Mouse (Mus musculus): ENCODE results near the gene Nfil3. TPM values are rescaled to one million over a fixed set of nuclear protein-coding genes. Genes with fewer than 3 reads are reported as not detected.
A peak's percentile ranks its signal among the peaks of the same experiment; 100 is the strongest.

The Nfil3 gene
- polyA plus RNA-seq, 1 experiment from 2014 or later = 9.3 TPM

DNA sequence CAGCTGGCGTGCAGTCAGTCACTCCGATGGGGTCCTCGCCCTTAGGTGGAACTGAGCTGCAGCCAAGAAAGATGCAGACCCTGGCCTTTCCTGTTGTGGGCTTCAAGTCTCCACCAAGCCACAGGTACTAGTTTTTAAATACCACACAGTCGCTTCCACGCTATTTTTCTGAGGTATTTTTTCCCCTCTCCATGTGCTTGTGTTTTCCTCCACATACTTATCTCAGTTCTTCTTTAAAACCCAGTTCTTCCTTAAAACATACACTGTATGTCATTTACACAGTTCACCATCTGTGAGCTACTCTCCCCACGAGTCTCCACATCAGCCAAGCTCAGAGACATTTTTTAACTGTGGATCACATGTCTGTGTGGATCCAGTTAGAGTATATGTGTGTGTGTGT lies 10.0 kb downstream of the Nfil3 start:
- H3K4me1 ChIP-seq (ENCODE audit: insufficient read depth) = peaks cover 22% of the 10 kb centered on the region
- TF ChIP-seq CTCF (IDR thresholded peaks at IDR 0.05; ENCODE audit: low read depth) (no peak), EP300 (IDR thresholded peaks at IDR 0.05; ENCODE audit: low read depth) (no peak)
- ATAC-seq = no peak
- H3K27me3 ChIP-seq (ENCODE audit: insufficient read depth, low read length) = no peaks in the 10 kb centered on the region
- no peak overlapping the region for H3K27ac ChIP-seq (ENCODE audit: low read depth)
- DNase-seq = no peak
- no peak overlapping the region for H3K4me2 ChIP-seq (ENCODE audit: low read depth, low read length)
- peaks cover 24% of the 10 kb centered on the region for H3K36me3 ChIP-seq (replicated peaks; ENCODE audit: insufficient read depth, low read length)
- no peak overlapping the region for H3K4me3 ChIP-seq (ENCODE audit: low read depth, low read length)
- H3K9ac ChIP-seq (replicated peaks) = no peak overlapping the region
- WGBS (ENCODE audit: insufficient replicate concordance) = 58% methylated on average over 6 of the region's 6 CpGs
- H3K9me3 ChIP-seq (ENCODE audit: low read length) = no peaks in the 10 kb centered on the region; the same call in 1 of the 2 replicates

DNA sequence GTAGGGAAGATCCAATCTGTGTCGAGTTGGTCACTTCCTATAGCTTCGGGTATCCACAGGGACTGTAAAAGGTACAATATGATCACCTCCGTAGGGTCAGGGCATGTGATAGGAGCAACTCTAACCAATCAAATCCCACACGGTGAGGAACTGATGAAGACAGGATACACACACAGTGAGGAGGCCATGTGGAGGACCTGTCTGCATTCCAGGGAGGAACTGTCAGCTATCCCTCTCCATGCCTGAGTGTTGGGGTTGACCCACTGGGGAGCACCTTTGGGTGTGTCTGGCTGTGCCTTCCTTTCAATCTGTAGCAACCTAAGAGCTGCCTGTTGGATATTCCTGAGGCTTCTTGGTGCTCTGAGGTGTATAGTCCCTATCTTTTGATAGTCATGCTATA lies 18.0 kb downstream of the Nfil3 start:
- WGBS (ENCODE audit: insufficient replicate concordance) = 76% methylated on average over 4 of the region's 4 CpGs
- Histone ChIP-seq H3K4me3 (ENCODE audit: low read depth, low read length) (no peak overlapping the region), H3K9me3 (ENCODE audit: low read length) (no peaks in the 10 kb centered on the region; the same call in 1 of the 2 replicates), H3K4me2 (ENCODE audit: low read depth, low read length) (no peak overlapping the region), H3K27ac (ENCODE audit: low read depth) (no peak overlapping the region), H3K9ac (replicated peaks) (no peak overlapping the region), H3K27me3 (ENCODE audit: insufficient read depth, low read length) (no peaks in the 10 kb centered on the region), H3K4me1 (ENCODE audit: insufficient read depth) (no peaks in the 10 kb centered on the region), H3K36me3 (replicated peaks; ENCODE audit: insufficient read depth, low read length) (peaks cover 23% of the 10 kb centered on the region)
- ATAC-seq (no peak), DNase-seq (no peak)
- no peak for TF ChIP-seq EP300 (IDR thresholded peaks at IDR 0.05; ENCODE audit: low read depth)
- TF ChIP-seq CTCF (IDR thresholded peaks at IDR 0.05; ENCODE audit: low read depth) = no peak

DNA sequence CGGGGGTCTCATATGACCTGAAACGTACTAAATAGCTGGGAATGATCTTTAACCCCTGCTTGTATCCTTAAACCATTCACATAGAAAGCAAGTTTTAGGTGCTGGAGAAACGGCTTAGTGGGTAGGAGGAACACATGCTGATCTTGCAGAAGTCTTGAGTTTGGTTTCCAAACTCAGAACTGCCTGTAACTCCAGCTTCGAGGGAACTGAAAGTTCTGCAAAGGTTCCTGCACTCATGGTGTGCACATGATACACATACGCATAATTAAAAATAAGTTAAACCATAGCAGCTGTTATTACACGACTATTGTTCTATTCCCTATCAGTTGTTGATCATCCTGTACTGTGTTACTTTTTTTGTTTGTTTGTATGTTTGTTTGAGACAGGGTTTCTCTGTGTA lies 18.5 kb downstream of the Nfil3 start:
- Histone ChIP-seq H3K27ac (ENCODE audit: low read depth) (no peak overlapping the region), H3K4me2 (ENCODE audit: low read depth, low read length) (no peak overlapping the region), H3K9ac (replicated peaks) (no peak overlapping the region), H3K27me3 (ENCODE audit: insufficient read depth, low read length) (no peaks in the 10 kb centered on the region), H3K9me3 (ENCODE audit: low read length) (no peaks in the 10 kb centered on the region), H3K4me3 (ENCODE audit: low read depth, low read length) (no peak overlapping the region), H3K36me3 (replicated peaks; ENCODE audit: insufficient read depth, low read length) (peaks cover 17% of the 10 kb centered on the region), H3K4me1 (ENCODE audit: insufficient read depth) (no peaks in the 10 kb centered on the region)
- DNase-seq (no peak), ATAC-seq (no peak)
- no peak for TF ChIP-seq EP300 (IDR thresholded peaks at IDR 0.05; ENCODE audit: low read depth)
- no peak for TF ChIP-seq CTCF (IDR thresholded peaks at IDR 0.05; ENCODE audit: low read depth)
- whole genome bisulfite sequencing (ENCODE audit: insufficient replicate concordance) = 67% methylated on average over 6 of the region's 6 CpGs

DNA sequence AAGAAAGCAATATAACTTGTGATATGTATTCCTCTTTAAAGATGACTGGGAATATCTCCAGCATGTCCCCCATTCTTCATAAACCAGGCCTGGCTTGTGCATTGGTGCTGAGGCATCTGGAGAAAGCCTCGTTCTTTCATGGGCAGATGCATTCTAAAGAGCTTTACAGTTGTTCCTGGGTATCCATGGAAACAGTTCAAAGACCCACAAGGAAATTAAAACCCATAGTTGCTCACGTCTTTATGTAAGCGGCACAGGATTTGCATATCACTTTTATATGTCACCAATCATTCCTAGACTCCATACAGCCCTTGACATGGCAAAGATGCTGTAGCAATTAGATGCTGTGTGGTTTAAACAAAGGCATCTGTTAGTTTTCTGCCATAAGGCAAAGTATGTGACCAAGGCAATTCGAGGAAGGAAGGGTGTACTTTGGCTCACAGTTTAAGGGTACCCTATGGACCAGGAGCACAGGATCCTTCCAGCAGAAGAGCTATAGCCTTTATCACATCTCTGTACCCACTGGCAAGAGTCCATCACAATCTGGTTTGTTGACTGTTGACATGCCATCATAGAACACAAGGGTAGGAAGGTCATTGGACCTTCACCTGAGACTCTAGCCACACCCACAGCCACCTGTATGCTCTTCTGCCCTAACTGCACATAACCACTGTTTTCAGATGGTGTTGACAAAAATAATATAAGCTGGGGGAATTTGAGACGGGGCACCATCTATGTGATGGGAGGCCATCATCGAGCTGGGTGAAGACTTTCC lies 26.9 kb downstream of the Nfil3 start:
- no peaks in the 10 kb centered on the region for H3K9me3 ChIP-seq (ENCODE audit: low read length)
- DNase-seq = no peak
- no peak overlapping the region for H3K4me2 ChIP-seq (ENCODE audit: low read depth, low read length)
- peak; percentile 63; the same call in 1 of the 2 replicates for ATAC-seq
- no peak overlapping the region for H3K4me3 ChIP-seq (ENCODE audit: low read depth, low read length)
- no peaks in the 10 kb centered on the region for H3K4me1 ChIP-seq (ENCODE audit: insufficient read depth)
- no peak for TF ChIP-seq CTCF (IDR thresholded peaks at IDR 0.05; ENCODE audit: low read depth)
- no peak for TF ChIP-seq EP300 (IDR thresholded peaks at IDR 0.05; ENCODE audit: low read depth)
- no peaks in the 10 kb centered on the region for H3K36me3 ChIP-seq (replicated peaks; ENCODE audit: insufficient read depth, low read length)
- H3K27ac ChIP-seq (ENCODE audit: low read depth) = no peak overlapping the region
- H3K9ac ChIP-seq (replicated peaks) = no peak overlapping the region
- H3K27me3 ChIP-seq (ENCODE audit: insufficient read depth, low read length) = no peaks in the 10 kb centered on the region
- WGBS (ENCODE audit: insufficient replicate concordance) = 80% methylated on average over 6 of the region's 6 CpGs

DNA sequence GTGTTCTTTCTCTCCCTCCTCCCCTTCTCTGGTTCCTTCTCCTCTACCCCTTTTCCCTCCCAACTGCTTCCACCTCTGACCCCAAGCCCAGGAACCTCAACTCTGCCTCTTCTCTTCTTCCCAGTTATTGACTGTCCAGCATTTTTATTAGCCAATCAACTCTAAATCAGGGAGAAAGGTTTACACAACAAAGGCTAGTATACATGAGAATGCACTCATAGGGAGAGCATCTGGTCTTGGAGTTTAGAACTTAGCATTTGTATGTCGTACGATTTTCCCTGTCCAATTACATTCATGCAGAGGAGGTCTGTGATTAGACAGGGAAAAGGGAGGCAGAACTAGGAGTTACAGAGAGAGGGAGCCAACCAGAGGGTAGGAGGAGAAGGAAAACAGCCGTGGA lies 31.7 kb downstream of the Nfil3 start:
- no peaks in the 10 kb centered on the region for H3K4me1 ChIP-seq (ENCODE audit: insufficient read depth)
- H3K9ac ChIP-seq (replicated peaks) = no peak overlapping the region
- DNase-seq (no peak), ATAC-seq (no peak)
- no peak overlapping the region for H3K27ac ChIP-seq (ENCODE audit: low read depth)
- H3K4me3 ChIP-seq (ENCODE audit: low read depth, low read length) = no peak overlapping the region
- H3K9me3 ChIP-seq (ENCODE audit: low read length) = no peaks in the 10 kb centered on the region
- no peak overlapping the region for H3K4me2 ChIP-seq (ENCODE audit: low read depth, low read length)
- H3K27me3 ChIP-seq (ENCODE audit: insufficient read depth, low read length) = no peaks in the 10 kb centered on the region
- WGBS (ENCODE audit: insufficient replicate concordance) = 76% methylated on average over 3 of the region's 3 CpGs
- no peaks in the 10 kb centered on the region for H3K36me3 ChIP-seq (replicated peaks; ENCODE audit: insufficient read depth, low read length)
- TF ChIP-seq CTCF (IDR thresholded peaks at IDR 0.05; ENCODE audit: low read depth) (no peak), EP300 (IDR thresholded peaks at IDR 0.05; ENCODE audit: low read depth) (no peak)

DNA sequence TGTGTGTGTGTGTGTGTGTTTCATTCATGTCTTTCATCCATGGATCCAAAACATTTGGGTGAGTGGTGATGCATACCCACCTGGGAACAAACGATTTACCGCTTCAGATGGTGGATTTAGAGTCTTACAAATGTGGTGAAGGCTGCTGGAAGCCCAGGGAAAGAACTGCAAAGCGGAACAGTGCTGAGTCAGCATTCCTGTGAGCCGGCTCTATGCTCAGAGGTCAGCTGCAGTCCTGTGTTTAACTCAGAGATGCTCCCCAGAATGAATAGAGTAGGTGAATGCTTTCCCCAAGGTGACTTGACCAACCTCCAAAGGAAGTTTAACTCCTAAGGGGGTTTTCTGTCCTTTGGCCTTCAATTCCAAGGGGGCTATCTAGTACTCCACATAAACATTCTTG lies 33.3 kb downstream of the Nfil3 start:
- H3K4me3 ChIP-seq (ENCODE audit: low read depth, low read length) = no peak overlapping the region
- ATAC-seq (no peak), DNase-seq (no peak)
- H3K36me3 ChIP-seq (replicated peaks; ENCODE audit: insufficient read depth, low read length) = no peaks in the 10 kb centered on the region
- H3K27ac ChIP-seq (ENCODE audit: low read depth) = no peak overlapping the region
- no peak overlapping the region for H3K9ac ChIP-seq (replicated peaks)
- no peaks in the 10 kb centered on the region for H3K27me3 ChIP-seq (ENCODE audit: insufficient read depth, low read length)
- H3K4me2 ChIP-seq (ENCODE audit: low read depth, low read length) = no peak overlapping the region
- WGBS (ENCODE audit: insufficient replicate concordance) = 81% methylated on average over 4 of the region's 4 CpGs
- TF ChIP-seq CTCF (IDR thresholded peaks at IDR 0.05; ENCODE audit: low read depth) (no peak), EP300 (IDR thresholded peaks at IDR 0.05; ENCODE audit: low read depth) (no peak)
- H3K4me1 ChIP-seq (ENCODE audit: insufficient read depth) = no peaks in the 10 kb centered on the region
- H3K9me3 ChIP-seq (ENCODE audit: low read length) = no peaks in the 10 kb centered on the region
